Mouse (Mus musculus): ENCODE measurements around the gene Fstl4. TPM values are rescaled to one million over a fixed set of nuclear protein-coding genes. Genes with fewer than 3 reads are reported as not detected.

The Fstl4 gene
- polyA plus RNA-seq, 1 experiment from 2014 or later, result 5.7 TPM

- Histone ChIP-seq H3K4me3 (ENCODE audit: low read depth, low read length) (no peak overlapping the region), H3K9me3 (ENCODE audit: control insufficient read depth) (no peaks in the 10 kb centered on the region), H3K4me2 (replicated peaks; ENCODE audit: low read depth) (no peak overlapping the region), H3K27me3 (replicated peaks; ENCODE audit: control insufficient read depth, insufficient read depth, low read length) (no peaks in the 10 kb centered on the region), H3K27ac (ENCODE audit: low read depth, low read length) (no peak overlapping the region), H3K9ac (ENCODE audit: low read depth, low read length) (no peak overlapping the region), H3K36me3 (ENCODE audit: control insufficient read depth, insufficient read depth) (no peaks in the 10 kb centered on the region), H3K4me1 (replicated peaks; ENCODE audit: control insufficient read depth, insufficient read depth, low read length) (no peaks in the 10 kb centered on the region)
- 82% methylated on average over 6 of the region's 6 CpGs for WGBS
- ATAC-seq, result no peak
- TF ChIP-seq CTCF (IDR thresholded peaks at IDR 0.05; ENCODE audit: low read depth), result no peak
These were observed 291.5 kb downstream of the Fstl4 start for GRCm38 (mm10) chr11:53055896-53056295.

GRCm38 (mm10) chr11:53056781-53057180 is 292.3 kb downstream of the Fstl4 start:
- no peak overlapping the region for H3K4me3 ChIP-seq (ENCODE audit: low read depth, low read length)
- WGBS, result 66% methylated on average over 6 of the region's 6 CpGs
- H3K4me1 ChIP-seq (replicated peaks; ENCODE audit: control insufficient read depth, insufficient read depth, low read length), result no peaks in the 10 kb centered on the region
- no peak overlapping the region for H3K27ac ChIP-seq (ENCODE audit: low read depth, low read length)
- TF ChIP-seq CTCF (IDR thresholded peaks at IDR 0.05; ENCODE audit: low read depth), result no peak
- no peaks in the 10 kb centered on the region for H3K36me3 ChIP-seq (ENCODE audit: control insufficient read depth, insufficient read depth)
- no peaks in the 10 kb centered on the region for H3K9me3 ChIP-seq (ENCODE audit: control insufficient read depth)
- H3K27me3 ChIP-seq (replicated peaks; ENCODE audit: control insufficient read depth, insufficient read depth, low read length), result no peaks in the 10 kb centered on the region
- H3K9ac ChIP-seq (ENCODE audit: low read depth, low read length), result no peak overlapping the region
- ATAC-seq, result no peak
- H3K4me2 ChIP-seq (replicated peaks; ENCODE audit: low read depth), result no peak overlapping the region

DNA sequence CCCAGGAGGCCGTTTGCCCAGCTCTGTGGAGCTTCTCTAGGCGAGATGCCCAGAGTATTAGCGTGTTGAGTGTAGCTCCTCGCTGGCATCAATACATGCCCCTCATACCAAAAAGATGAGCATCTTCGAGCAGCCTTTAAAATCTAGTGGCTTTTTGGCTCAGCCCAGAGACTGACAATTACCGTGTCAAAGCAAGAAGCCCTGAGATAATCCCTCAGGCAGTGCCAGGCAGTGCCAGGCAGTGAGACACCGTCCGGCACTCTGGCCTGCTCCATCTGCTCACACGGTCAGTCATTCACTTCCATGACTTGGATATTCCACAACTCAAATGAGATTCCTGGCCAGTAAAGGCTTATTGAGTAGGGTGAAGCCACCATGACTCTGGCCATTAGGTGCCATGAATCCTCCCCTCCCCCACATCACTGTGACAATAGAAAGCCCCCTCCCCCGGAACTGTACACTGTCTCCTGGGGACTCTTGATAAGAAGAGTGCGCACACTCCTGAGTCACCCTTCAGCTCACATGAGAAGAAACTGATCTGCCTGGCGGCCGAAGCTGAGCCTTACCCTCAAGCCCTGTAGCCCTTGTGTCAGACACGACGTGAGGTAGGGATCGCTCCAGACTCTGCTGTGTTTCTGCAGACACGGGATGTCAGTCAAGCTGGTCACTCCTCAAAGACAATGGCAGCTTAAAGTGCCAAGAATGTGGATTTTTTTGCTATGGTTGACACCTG is 293.6 kb downstream of the Fstl4 start:
- no peaks in the 10 kb centered on the region for H3K27me3 ChIP-seq (replicated peaks; ENCODE audit: control insufficient read depth, insufficient read depth, low read length)
- no peak overlapping the region for H3K9ac ChIP-seq (ENCODE audit: low read depth, low read length)
- WGBS, result 69% methylated on average over 17 of the region's 17 CpGs
- H3K36me3 ChIP-seq (ENCODE audit: control insufficient read depth, insufficient read depth), result no peaks in the 10 kb centered on the region
- TF ChIP-seq CTCF (IDR thresholded peaks at IDR 0.05; ENCODE audit: low read depth), result no peak
- H3K27ac ChIP-seq (ENCODE audit: low read depth, low read length), result no peak overlapping the region
- H3K4me1 ChIP-seq (replicated peaks; ENCODE audit: control insufficient read depth, insufficient read depth, low read length), result no peaks in the 10 kb centered on the region
- no peaks in the 10 kb centered on the region for H3K9me3 ChIP-seq (ENCODE audit: control insufficient read depth)
- ATAC-seq, result no peak
- no peak overlapping the region for H3K4me2 ChIP-seq (replicated peaks; ENCODE audit: low read depth)
- H3K4me3 ChIP-seq (ENCODE audit: low read depth, low read length), result no peak overlapping the region

- TF ChIP-seq CTCF (IDR thresholded peaks at IDR 0.05; ENCODE audit: low read depth), result no peak
- no peaks in the 10 kb centered on the region for H3K27me3 ChIP-seq (replicated peaks; ENCODE audit: control insufficient read depth, insufficient read depth, low read length)
- 29% methylated on average over 7 of the region's 7 CpGs for WGBS
- no peak overlapping the region for H3K4me2 ChIP-seq (replicated peaks; ENCODE audit: low read depth)
- no peak overlapping the region for H3K4me3 ChIP-seq (ENCODE audit: low read depth, low read length)
- no peaks in the 10 kb centered on the region for H3K36me3 ChIP-seq (ENCODE audit: control insufficient read depth, insufficient read depth)
- no peak for ATAC-seq
- no peak overlapping the region for H3K9ac ChIP-seq (ENCODE audit: low read depth, low read length)
- H3K4me1 ChIP-seq (replicated peaks; ENCODE audit: control insufficient read depth, insufficient read depth, low read length), result no peaks in the 10 kb centered on the region
- no peaks in the 10 kb centered on the region for H3K9me3 ChIP-seq (ENCODE audit: control insufficient read depth)
- H3K27ac ChIP-seq (ENCODE audit: low read depth, low read length), result no peak overlapping the region
These were observed 294.1 kb downstream of the Fstl4 start for GRCm38 (mm10) chr11:53058557-53058956.

DNA sequence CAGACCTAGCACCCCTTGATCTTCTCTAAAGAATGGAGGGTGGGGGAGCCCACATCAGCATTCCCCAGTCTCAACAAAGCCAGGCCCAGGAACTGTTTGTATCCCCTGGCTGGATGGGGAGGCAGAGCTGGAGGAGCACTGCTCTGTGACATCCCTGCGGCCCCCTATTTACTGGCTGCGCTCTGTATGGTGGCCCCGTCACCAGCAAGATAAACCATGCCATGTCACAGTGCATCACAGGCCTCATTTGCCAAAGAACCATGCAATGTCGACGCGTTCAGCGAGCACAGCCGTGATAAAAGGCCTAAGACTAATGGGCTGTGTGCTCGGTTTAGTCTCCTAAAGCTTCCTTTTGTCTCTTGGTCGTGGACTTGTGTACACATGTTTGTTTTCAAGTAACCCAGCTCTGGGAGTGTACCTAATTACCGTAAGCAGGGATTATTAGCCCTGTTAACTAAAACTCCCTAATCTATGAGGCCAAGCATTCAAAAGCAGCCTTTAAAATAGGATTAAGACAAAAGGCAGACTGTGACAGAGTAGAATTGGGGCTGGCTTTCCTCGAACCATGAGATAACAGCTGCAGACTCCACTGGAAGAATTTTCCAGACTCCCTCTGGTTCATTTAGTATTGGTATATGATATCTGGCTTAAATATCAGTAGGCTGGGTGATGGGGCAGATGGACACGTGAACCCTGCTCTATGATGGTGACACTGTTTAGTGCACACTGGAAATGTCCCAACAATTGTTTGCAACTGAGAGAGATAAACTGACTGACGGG is 303.5 kb downstream of the Fstl4 start:
- TF ChIP-seq CTCF (IDR thresholded peaks at IDR 0.05; ENCODE audit: low read depth), result no peak
- Histone ChIP-seq H3K4me2 (replicated peaks; ENCODE audit: low read depth) (no peak overlapping the region), H3K9ac (ENCODE audit: low read depth, low read length) (no peak overlapping the region), H3K4me1 (replicated peaks; ENCODE audit: control insufficient read depth, insufficient read depth, low read length) (no peaks in the 10 kb centered on the region), H3K36me3 (ENCODE audit: control insufficient read depth, insufficient read depth) (no peaks in the 10 kb centered on the region), H3K9me3 (ENCODE audit: control insufficient read depth) (no peaks in the 10 kb centered on the region), H3K27me3 (replicated peaks; ENCODE audit: control insufficient read depth, insufficient read depth, low read length) (no peaks in the 10 kb centered on the region), H3K27ac (ENCODE audit: low read depth, low read length) (no peak overlapping the region), H3K4me3 (ENCODE audit: low read depth, low read length) (no peak overlapping the region)
- ATAC-seq, result no peak
- WGBS, result 62% methylated on average over 14 of the region's 14 CpGs

DNA sequence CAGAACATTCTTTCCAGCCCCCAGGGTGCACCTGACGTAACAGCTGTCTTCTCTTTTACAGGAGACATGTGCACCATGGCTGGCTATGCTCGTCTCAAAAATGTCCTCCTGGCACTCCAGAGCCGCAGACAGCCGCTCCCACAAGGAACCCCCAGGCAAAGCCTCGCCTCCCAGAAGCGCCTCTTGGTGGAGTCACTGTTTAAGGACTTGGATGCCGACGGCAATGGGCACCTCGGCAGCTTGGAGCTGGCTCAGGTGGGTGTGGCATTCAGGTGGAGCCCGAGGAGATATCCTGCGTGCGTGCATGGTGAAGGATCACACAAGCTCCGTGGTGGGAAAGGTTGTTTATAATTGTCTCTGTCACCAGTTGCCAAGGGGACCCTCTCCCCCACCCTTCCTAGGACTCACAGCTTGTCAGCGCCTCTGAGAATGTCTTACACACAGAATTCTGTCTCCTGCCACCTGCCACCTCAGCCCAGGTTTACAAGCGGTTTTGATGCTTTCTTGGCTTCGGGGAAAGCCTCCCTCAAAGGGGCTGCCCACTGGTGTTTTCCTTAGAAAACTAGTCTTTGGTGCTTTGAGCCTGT is 304.1 kb downstream of the Fstl4 start:
- Histone ChIP-seq H3K27me3 (replicated peaks; ENCODE audit: control insufficient read depth, insufficient read depth, low read length) (no peaks in the 10 kb centered on the region), H3K9ac (ENCODE audit: low read depth, low read length) (no peak overlapping the region), H3K9me3 (ENCODE audit: control insufficient read depth) (no peaks in the 10 kb centered on the region), H3K27ac (ENCODE audit: low read depth, low read length) (no peak overlapping the region), H3K36me3 (ENCODE audit: control insufficient read depth, insufficient read depth) (no peaks in the 10 kb centered on the region), H3K4me2 (replicated peaks; ENCODE audit: low read depth) (no peak overlapping the region), H3K4me3 (ENCODE audit: low read depth, low read length) (no peak overlapping the region), H3K4me1 (replicated peaks; ENCODE audit: control insufficient read depth, insufficient read depth, low read length) (no peaks in the 10 kb centered on the region)
- TF ChIP-seq CTCF (IDR thresholded peaks at IDR 0.05; ENCODE audit: low read depth), result no peak
- no peak for ATAC-seq
- 48% methylated on average over 16 of the region's 16 CpGs for WGBS
